Mouse (Mus musculus): ENCODE measurements around the gene Pnkd.

DNA sequence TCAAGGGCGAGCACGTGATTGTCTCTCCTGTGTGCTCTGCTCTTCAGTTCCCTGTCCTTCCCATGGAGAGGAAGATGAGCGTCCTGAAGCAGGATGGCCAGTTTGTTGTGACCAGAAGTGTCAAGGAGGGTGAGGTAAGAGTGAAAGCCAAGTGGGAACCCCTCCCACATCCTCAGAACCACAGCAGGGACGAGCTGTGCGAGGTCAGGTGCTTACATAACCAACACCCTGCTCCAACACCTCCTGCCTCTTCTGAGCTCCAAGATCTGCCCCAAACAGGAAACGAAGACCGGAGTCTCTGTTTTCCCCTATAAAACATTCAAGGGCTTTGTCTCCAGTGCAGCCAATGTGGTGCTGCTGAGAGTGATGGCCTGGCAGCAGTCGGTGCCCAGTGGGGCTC is 79.5 kb downstream of the Pnkd start:
- TF ChIP-seq CTCF (IDR thresholded peaks at IDR 0.05; ENCODE audit: insufficient read depth, low read depth, low read length) (no peak), POLR2A (IDR thresholded peaks at IDR 0.05; ENCODE audit: insufficient read depth, low read depth, low read length) (no peak)
